Mouse (Mus musculus) megakaryocyte, embryonic 14.5 days (primary cell): ENCODE results near the gene Spta1. TPM values are rescaled to one million over a fixed set of nuclear protein-coding genes. Genes with fewer than 3 reads are reported as not detected.

ENCODE experiments used
- H3K27me3 ChIP-seq: replicated peaks from 2 replicates; pipeline ENCODE3; 2012; ENCODE audit warnings: inconsistent platforms
- H3K36me3 ChIP-seq: replicated peaks from 2 replicates; pipeline ENCODE3; 2012; ENCODE audit warnings: low read length, inconsistent platforms, mixed read lengths
- H3K4me1 ChIP-seq: 2 replicates; pipeline ENCODE4 v1.6.1; 2012; ENCODE audit warnings: inconsistent platforms
- H3K4me3 ChIP-seq: replicated peaks from 2 replicates; pipeline ENCODE3; 2012; ENCODE audit warnings: moderate library complexity, mild to moderate bottlenecking, inconsistent platforms
- H3K9me3 ChIP-seq: 2 replicates; pipeline ENCODE4 v1.6.1; 2012; ENCODE audit warnings: inconsistent platforms
- FLI1 ChIP-seq: IDR thresholded peaks from 2 replicates; pipeline ENCODE4 v1.6.1; 2012; ENCODE audit warnings: low read length, inconsistent platforms, mixed read lengths
- GATA1 ChIP-seq: IDR thresholded peaks from 3 replicates; pipeline ENCODE4 v1.6.1; 2012; ENCODE audit warnings: mixed read lengths, low read length, inconsistent platforms, borderline replicate concordance
- polyA plus RNA-seq: library from polyadenylated mRNA; stranded (reverse); fragments of >175 nt; gene quantifications from 2 replicates; pipeline ENCODE4 v1.2.3, GENCODE M21; 2012; ENCODE audit warnings: low replicate concordance; ENCODE audit not compliant: insufficient read depth

Gene Spta1
- polyA plus RNA-seq, 1 experiment = 0.11 TPM

GRCm38 (mm10) chr1:174246080-174246479, 73.5 kb downstream of the Spta1 start:
- no peaks in the 10 kb centered on the region for H3K27me3 ChIP-seq

DNA sequence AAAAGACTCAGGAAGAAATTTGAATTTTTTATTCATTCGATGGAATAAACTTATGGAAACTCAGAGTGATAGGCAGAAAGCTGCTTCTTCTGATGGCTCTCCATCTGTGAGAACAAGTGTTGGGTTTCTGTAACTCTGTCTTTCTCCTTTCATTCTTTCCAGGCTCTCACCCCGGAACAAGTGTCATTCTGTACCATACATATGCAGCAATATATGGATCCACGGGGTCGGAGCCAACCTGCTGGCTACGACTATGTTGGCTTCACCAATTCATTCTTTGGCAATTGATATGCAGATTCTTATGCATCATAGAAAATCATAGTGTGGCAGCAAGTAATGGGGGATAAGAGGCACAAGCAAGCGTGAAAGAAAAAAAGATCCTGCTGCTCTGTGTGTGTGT, 74.6 kb downstream of the Spta1 start:
- TF ChIP-seq FLI1 (no peak), GATA1 (no peak)
- no peaks in the 10 kb centered on the region for H3K9me3 ChIP-seq
- no peaks in the 10 kb centered on the region for H3K27me3 ChIP-seq
- no peak overlapping the region for H3K4me3 ChIP-seq
- H3K4me1 ChIP-seq = no peaks in the 10 kb centered on the region; the same call in 1 of the 2 replicates
- peaks cover 14% of the 10 kb centered on the region for H3K36me3 ChIP-seq

More at GRCm38 (mm10) chr1:174246080-174246479, 73.5 kb downstream of the Spta1 start:
- no peak overlapping the region for H3K4me3 ChIP-seq
- TF ChIP-seq GATA1 (no peak), FLI1 (no peak)
- no peaks in the 10 kb centered on the region for H3K9me3 ChIP-seq
- no peaks in the 10 kb centered on the region; the same call in 1 of the 2 replicates for H3K4me1 ChIP-seq
- H3K36me3 ChIP-seq = peaks cover 14% of the 10 kb centered on the region

DNA sequence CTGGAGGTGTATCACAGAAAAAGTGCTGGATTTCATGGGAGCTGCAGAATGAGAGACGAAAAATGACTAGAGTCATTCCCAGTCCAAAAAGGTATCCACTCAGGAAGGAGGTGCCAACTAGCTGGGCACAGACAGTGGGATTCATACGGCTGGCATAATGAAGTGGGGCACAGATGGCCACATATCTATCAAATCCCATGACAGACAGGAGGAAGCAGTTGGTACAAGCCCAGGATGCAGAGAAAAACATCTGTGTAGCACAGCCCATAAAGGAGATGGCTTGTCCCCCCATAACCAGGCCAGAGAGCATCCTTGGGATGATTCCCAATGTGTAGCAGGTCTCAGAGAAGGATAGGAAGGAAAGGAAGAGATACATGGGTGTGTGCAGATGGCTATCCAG, 77.8 kb downstream of the Spta1 start:
- no peaks in the 10 kb centered on the region for H3K27me3 ChIP-seq
- TF ChIP-seq GATA1 (no peak), FLI1 (no peak)
- no peak overlapping the region for H3K4me3 ChIP-seq
- H3K9me3 ChIP-seq = no peaks in the 10 kb centered on the region
- H3K4me1 ChIP-seq = no peaks in the 10 kb centered on the region; the same call in 1 of the 2 replicates
- peaks cover 8% of the 10 kb centered on the region for H3K36me3 ChIP-seq

GRCm38 (mm10) chr1:174251961-174252360, 79.4 kb downstream of the Spta1 start, which contains the start of gene Olfr419:
TSS of gene Olfr419 (minus strand) at chr1:174252061.
- H3K36me3 ChIP-seq = no peaks in the 10 kb centered on the region

GRCm38 (mm10) chr1:174267816-174268215, 95.2 kb downstream of the Spta1 start:
- Histone ChIP-seq H3K9me3 (no peaks in the 10 kb centered on the region), H3K4me1 (peaks cover 5% of the 10 kb centered on the region; the same call in 1 of the 2 replicates), H3K36me3 (no peaks in the 10 kb centered on the region), H3K4me3 (no peak overlapping the region), H3K27me3 (no peaks in the 10 kb centered on the region)
- no peak for TF ChIP-seq FLI1
- no peak for TF ChIP-seq GATA1

More at GRCm38 (mm10) chr1:174251961-174252360, 79.4 kb downstream of the Spta1 start, which contains the start of gene Olfr419:
- no peaks in the 10 kb centered on the region for H3K27me3 ChIP-seq
- H3K4me1 ChIP-seq = no peaks in the 10 kb centered on the region; the same call in 1 of the 2 replicates
- no peaks in the 10 kb centered on the region for H3K9me3 ChIP-seq
- TF ChIP-seq FLI1 (no peak), GATA1 (no peak)
- no peak within 1 kb of the TSS for H3K4me3 ChIP-seq

DNA sequence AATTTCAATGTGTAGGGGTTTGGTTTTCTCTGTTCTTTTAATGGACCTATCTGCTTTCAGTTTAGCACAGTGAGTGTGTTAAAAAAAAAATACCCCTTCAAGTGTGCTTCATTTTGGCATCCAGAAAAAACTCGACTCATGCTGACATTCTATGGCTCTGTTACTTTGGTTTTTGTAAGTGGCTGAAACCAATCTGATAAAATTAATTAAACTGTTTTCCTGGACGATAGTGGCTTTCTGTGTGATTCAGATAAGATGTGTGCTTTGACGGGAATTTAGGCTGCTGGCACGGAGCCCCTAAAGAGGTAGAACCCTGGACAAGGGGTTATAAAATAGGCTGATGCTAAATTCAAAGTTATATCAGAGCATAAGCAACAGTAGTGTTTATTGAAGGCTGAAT, 96.6 kb downstream of the Spta1 start:
- Histone ChIP-seq H3K4me1 (peaks cover 5% of the 10 kb centered on the region; the same call in 1 of the 2 replicates), H3K36me3 (no peaks in the 10 kb centered on the region), H3K27me3 (no peaks in the 10 kb centered on the region), H3K4me3 (no peak overlapping the region), H3K9me3 (no peaks in the 10 kb centered on the region)
- TF ChIP-seq FLI1 = no peak
- TF ChIP-seq GATA1 = no peak

- no peak overlapping the region for H3K4me3 ChIP-seq
- no peaks in the 10 kb centered on the region for H3K9me3 ChIP-seq
- H3K27me3 ChIP-seq = no peaks in the 10 kb centered on the region
- H3K36me3 ChIP-seq = no peaks in the 10 kb centered on the region
- peaks cover 5% of the 10 kb centered on the region; the same call in 1 of the 2 replicates for H3K4me1 ChIP-seq
- no peak for TF ChIP-seq FLI1
- TF ChIP-seq GATA1 = no peak
These were observed 98.1 kb downstream of the Spta1 start for GRCm38 (mm10) chr1:174270643-174271042.

Other genes with a start within 250 kb of the Spta1 start
- 4.0 TPM in 1 of 2 replicates, not detected in the other for gene Mndal, start 230.3 kb upstream of the Spta1 start, polyA plus RNA-seq
- 2.3 TPM in 1 of 2 replicates, not detected in the other for gene Ifi203, start 230.1 kb upstream of the Spta1 start, polyA plus RNA-seq
- gene Ifi202b, start 190.0 kb upstream of the Spta1 start, polyA plus RNA-seq = 0.16 TPM in 1 of 2 replicates, not detected in the other
- not detected in 2 replicates for gene Ifi205, start 141.0 kb upstream of the Spta1 start, polyA plus RNA-seq
- gene Olfr433, start 132.1 kb upstream of the Spta1 start, polyA plus RNA-seq = not detected in 2 replicates
- gene Olfr432, start 123.6 kb upstream of the Spta1 start, polyA plus RNA-seq = not detected in 2 replicates
- gene Olfr430, start 106.2 kb upstream of the Spta1 start, polyA plus RNA-seq = not detected in 2 replicates
- not detected in 2 replicates for gene Olfr429, start 88.4 kb upstream of the Spta1 start, polyA plus RNA-seq
- not detected in 2 replicates for gene Olfr427, start 75.9 kb upstream of the Spta1 start, polyA plus RNA-seq
- gene Olfr231, start 51.6 kb upstream of the Spta1 start, polyA plus RNA-seq = not detected in 2 replicates
- gene Olfr424, start 41.3 kb upstream of the Spta1 start, polyA plus RNA-seq = not detected in 2 replicates
- not detected in 2 replicates for gene Olfr420, start 17.1 kb upstream of the Spta1 start, polyA plus RNA-seq
- gene Olfr419, start 79.3 kb downstream of the Spta1 start, polyA plus RNA-seq = not detected in 2 replicates
- not detected in 2 replicates for gene Mptx1, start 157.7 kb downstream of the Spta1 start, polyA plus RNA-seq
- not detected in 2 replicates for gene Olfr417, start 192.3 kb downstream of the Spta1 start, polyA plus RNA-seq
- gene Olfr248, start 218.3 kb downstream of the Spta1 start, polyA plus RNA-seq = not detected in 2 replicates